Mouse (Mus musculus): ENCODE measurements around the gene Tgfbi.

Tgfbi gene

GRCm38 (mm10) chr13:56609103-56609856 lies at the start of gene Tgfbi:
Tgfbi (plus strand) TSS chr13:56609523.
- DNase-seq (ENCODE audit: low spot score in 2 of 2), result peak in 1 of 2 experiments; percentile 12

DNA sequence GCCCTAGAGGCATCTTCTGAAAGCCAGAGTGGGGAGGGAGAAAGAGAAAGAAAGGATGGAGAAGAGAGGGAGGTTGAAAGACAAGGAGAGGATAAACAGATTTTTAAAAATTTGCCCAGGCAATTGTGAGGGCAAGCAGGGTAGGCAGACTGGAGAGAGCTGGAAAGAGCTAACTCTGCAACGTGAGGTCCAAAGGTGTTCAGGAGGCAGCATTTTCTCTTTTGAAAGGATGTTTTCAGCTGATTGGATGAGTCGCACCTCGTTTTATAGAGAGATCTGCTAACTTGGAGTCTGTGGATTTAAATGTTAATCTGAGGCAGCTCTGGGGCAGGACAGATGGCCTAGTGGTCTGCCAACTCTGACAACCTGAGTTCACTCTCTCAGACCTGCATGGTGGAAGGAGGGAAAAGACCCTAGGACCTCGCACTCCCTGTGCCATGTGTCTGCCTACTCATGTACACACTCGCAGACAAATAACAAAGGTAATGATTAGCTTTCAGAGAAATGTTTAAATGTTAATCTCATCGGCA lies 49.4 kb upstream of the Tgfbi start:
- no peak for DNase-seq (ENCODE audit: low spot score in 2 of 2)

- DNase-seq (ENCODE audit: low spot score in 2 of 2), result no peak
Observed at GRCm38 (mm10) chr13:56561129-56561528, 48.2 kb upstream of the Tgfbi start.

- peak in 1 of 2 experiments; percentile 22 for DNase-seq (ENCODE audit: low spot score in 2 of 2)
Observed at GRCm38 (mm10) chr13:56563075-56563474, 46.2 kb upstream of the Tgfbi start.

- DNase-seq (ENCODE audit: low spot score in 2 of 2), result no peak
Observed at GRCm38 (mm10) chr13:56566336-56566735, 43.0 kb upstream of the Tgfbi start.

DNA sequence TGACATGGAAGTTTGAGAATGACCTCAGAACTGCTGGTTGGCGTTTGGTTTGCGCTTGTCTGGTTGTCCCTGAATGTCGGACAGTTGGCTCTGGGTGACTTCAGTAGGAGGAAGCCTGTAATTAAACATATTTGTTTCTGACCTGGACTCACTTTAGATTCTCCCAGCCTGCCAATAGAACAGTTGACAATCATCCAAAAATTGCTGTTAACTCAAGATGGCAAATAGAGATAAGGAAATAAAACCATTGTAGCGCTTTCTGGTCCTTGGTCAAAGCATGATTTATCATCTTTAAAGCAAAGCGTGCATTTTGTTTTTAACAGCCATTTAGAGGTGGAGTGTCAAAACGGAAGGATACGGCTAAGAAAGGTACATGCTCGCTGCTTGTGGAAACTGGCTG lies 37.7 kb upstream of the Tgfbi start:
- DNase-seq (ENCODE audit: low spot score in 2 of 2), result no peak

- DNase-seq (ENCODE audit: low spot score in 2 of 2), result no peak
Observed at GRCm38 (mm10) chr13:56575074-56575473, 34.2 kb upstream of the Tgfbi start.

DNA sequence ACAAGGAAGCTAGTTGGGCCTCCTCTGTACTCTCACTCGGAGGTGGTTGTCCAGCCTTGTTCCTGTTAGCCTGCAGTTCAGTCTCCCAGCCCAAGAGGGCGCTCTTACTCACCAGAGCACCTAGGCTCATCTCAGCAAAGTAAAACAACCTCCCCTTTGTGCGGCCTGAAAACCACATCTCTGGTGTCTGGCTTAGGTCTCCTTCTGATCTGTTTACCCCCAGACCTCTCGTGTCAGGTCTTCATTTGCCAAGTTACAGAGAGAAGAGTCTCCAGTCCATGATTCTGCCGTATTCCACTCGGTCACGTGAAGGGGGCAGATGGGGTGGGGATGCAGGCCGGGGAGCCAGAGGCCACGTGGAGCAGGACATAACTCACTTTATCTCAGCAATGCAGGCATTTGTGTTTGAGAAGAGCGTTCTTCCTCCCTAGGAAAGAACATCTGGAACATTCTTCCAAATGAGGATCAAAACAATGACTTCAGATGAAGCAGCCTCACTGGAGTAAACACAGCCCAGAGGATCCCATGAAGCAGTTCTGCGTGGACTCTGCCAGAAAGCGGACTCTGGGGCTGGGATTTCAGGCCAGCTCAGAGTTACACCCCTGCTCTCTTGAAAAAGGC lies 33.5 kb upstream of the Tgfbi start:
- peak; percentile 61 to 62 for DNase-seq (ENCODE audit: low spot score in 2 of 2)

- no peak for DNase-seq (ENCODE audit: low spot score in 2 of 2)
Observed at GRCm38 (mm10) chr13:56578097-56578496, 31.2 kb upstream of the Tgfbi start.

- no peak for DNase-seq (ENCODE audit: low spot score in 2 of 2)
Observed at GRCm38 (mm10) chr13:56580450-56580849, 28.9 kb upstream of the Tgfbi start.

DNA sequence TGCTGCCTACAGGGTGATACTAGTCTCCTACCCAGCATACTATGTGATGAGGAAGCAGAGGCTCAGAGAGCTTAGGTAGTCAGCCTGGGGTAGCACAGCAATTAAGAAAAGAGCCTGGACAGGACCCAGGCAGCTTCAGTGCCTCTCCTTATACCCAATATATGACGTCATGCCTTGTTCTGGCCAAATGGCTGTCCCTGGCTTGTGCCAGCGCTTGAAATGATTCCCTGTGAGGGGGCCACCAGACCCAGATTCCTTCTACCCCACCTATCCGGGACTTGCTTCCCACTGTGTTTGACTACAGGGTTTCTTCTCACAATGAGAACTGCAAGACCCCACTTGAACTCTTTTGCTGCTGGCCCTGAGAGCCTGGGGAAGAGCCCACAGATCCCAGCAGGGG lies 27.8 kb upstream of the Tgfbi start:
- no peak for DNase-seq (ENCODE audit: low spot score in 2 of 2)

DNA sequence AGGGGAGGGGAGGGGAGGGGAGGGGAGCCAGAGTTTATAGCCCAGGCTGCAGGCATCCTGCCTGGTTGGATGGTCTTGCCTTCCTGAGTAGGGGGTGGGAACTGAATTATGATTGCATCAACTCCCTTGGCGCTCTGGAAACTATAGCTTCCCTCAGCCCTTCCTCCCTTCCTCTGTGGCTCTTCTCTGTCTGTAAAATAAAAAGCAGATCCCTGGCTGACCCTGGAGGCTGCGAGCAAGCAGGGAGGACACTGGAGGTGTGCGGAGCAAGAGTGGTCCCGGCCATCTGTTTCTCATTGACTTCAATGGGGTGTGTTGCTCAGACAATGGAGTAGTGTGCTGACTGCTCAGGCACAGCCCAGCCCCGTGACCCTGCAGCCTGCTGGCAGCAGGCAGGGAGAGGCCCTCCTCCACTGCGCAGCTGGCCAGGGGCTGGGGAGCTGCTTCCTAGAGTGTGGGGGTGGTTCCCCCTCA lies 27.3 kb upstream of the Tgfbi start:
- DNase-seq (ENCODE audit: low spot score in 2 of 2), result no peak

- DNase-seq (ENCODE audit: low spot score in 2 of 2), result no peak
Observed at GRCm38 (mm10) chr13:56582720-56583119, 26.6 kb upstream of the Tgfbi start.

- DNase-seq (ENCODE audit: low spot score in 2 of 2), result no peak
Observed at GRCm38 (mm10) chr13:56586046-56586445, 23.3 kb upstream of the Tgfbi start.

GRCm38 (mm10) chr13:56588454-56589117 lies 20.7 kb upstream of the Tgfbi start:
- no peak for DNase-seq (ENCODE audit: low spot score in 2 of 2)

- DNase-seq (ENCODE audit: low spot score in 2 of 2), result no peak
Observed at GRCm38 (mm10) chr13:56590202-56590601, 19.1 kb upstream of the Tgfbi start.

GRCm38 (mm10) chr13:56591191-56591590 lies 18.1 kb upstream of the Tgfbi start:
- no peak for DNase-seq (ENCODE audit: low spot score in 2 of 2)

GRCm38 (mm10) chr13:56591939-56592338 lies 17.4 kb upstream of the Tgfbi start:
- no peak for DNase-seq (ENCODE audit: low spot score in 2 of 2)

GRCm38 (mm10) chr13:56593196-56593595 lies 16.1 kb upstream of the Tgfbi start:
- DNase-seq (ENCODE audit: low spot score in 2 of 2), result no peak

GRCm38 (mm10) chr13:56593961-56594391 lies 15.3 kb upstream of the Tgfbi start:
- peak in 1 of 2 experiments; percentile 11 for DNase-seq (ENCODE audit: low spot score in 2 of 2)

GRCm38 (mm10) chr13:56595246-56595645 lies 14.1 kb upstream of the Tgfbi start:
- no peak for DNase-seq (ENCODE audit: low spot score in 2 of 2)

DNA sequence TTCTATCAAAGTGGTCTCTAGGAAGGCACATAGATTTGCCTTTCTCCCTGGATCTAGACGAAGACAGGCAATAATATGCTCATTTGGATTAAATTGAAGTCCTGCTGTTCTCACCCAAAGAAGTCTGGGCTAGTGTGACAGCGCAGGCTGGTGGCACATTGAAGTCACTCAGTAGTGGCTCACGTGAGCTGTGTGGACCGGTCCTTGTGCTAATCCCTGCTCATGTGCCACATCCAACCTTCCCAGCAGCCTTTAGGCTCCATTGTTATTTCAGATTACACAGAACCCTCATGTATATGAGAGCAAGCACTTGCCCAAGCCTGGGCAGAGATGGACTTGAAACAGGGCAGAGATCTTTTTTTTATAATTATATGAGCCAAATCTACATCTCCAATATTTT lies 12.0 kb upstream of the Tgfbi start:
- DNase-seq (ENCODE audit: low spot score in 2 of 2), result no peak
